Mouse (Mus musculus) E14TG2a.4 (cell line): ENCODE measurements around the gene S100z.

Experiments used
- H3K27me3 ChIP-seq: 2 replicates; pipeline ENCODE4 v1.6.1; 2014; ENCODE audit warnings: low read length, control low read depth; ENCODE audit not compliant: insufficient read depth
- H3K36me3 ChIP-seq: 2 replicates; pipeline ENCODE4 v1.6.1; 2014; ENCODE audit warnings: low read length, control low read depth; ENCODE audit not compliant: insufficient read depth
- H3K4me1 ChIP-seq: replicated peaks from 2 replicates; pipeline ENCODE4 v1.6.1; 2014; ENCODE audit warnings: low read depth, low read length, control low read depth
- H3K4me3 ChIP-seq: replicated peaks from 2 replicates; pipeline ENCODE4 v1.5.1; 2014; ENCODE audit warnings: mild to moderate bottlenecking, low read length
- H3K9me3 ChIP-seq: 2 replicates; pipeline ENCODE4 v1.6.1; 2014; ENCODE audit warnings: low read length, control low read depth
- CTCF ChIP-seq: conservative IDR thresholded peaks from 2 replicates; pipeline ENCODE4 v1.5.1; 2014; ENCODE audit warnings: low read length
- NANOG ChIP-seq: IDR thresholded peaks from 2 replicates; pipeline ENCODE4 v1.6.1; 2014; ENCODE audit warnings: borderline replicate concordance, low read length, mixed read lengths
- POU5F1 ChIP-seq: IDR thresholded peaks from 2 replicates; pipeline ENCODE4 v1.6.1; 2014; ENCODE audit warnings: low read length, borderline replicate concordance

Gene S100z

DNA sequence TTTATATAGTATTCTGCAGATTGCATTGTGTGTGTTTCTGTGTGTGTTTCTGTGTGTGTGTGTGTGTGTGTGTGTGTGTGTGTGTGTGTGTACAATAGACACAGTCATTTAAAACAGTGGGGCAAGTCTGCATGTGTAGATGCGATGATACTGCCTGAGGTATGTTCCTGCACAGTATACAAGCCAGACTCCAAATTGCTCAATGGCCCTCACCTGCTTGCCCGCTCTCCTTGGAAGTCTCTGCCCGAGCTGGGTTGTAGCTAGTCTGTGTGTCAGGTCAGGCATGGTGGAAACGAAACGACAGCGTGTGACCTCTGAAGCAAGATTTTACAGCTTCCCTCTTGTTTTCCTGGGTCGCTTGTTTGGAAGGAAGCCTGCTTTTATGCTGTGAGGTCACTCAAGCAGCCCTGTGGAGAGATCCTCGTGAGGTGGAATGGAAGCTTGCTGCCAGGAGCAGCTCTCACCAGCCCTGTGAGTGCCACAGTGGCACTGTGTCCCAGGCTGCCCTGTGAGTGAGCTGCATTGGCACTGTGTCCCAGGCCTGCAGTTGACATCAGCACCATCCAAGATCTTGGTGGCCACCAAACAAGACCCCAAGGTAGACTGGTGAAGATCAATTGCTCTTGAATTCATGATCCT is 24.9 kb upstream of the S100z start:
- H3K4me3 ChIP-seq = no peak overlapping the region

GRCm38 (mm10) chr13:95496601-95497000 is 18.1 kb upstream of the S100z start:
- H3K27me3 ChIP-seq = peaks cover 3% of the 10 kb centered on the region; the same call in 1 of the 2 replicates
- TF ChIP-seq POU5F1 (no peak), NANOG (no peak), CTCF (no peak)
- H3K9me3 ChIP-seq = no peaks in the 10 kb centered on the region

More for the DNA sequence above, 24.9 kb upstream of the S100z start:
- Histone ChIP-seq H3K27me3 (0 out of 2 replicates have a peak, but pooled peaks cover under 1% of the 10 kb centered on the region), H3K36me3 (no peaks in the 10 kb centered on the region), H3K4me1 (peaks cover 17% of the 10 kb centered on the region), H3K9me3 (no peaks in the 10 kb centered on the region)
- TF ChIP-seq POU5F1 (no peak), NANOG (no peak), CTCF (no peak)

DNA sequence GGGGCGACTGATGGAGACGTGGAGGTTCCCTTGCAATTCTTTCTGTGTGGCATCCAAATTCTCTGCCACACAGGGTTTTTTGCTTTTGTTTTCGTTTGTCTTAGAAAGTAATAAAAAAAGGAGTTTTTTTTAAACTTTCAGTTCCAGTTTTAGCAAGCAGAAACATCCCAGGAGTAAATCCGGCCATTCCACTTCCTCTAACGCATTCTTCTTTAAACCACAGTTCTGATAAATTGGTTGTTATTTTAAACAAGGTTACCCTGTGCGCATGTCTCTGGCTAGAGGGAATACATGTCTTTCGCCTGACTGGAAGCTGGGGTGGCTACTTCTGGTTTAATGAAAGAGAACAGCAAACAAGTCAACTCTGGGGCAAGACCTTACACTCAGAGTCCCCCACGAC is 16.3 kb upstream of the S100z start:
- no peak overlapping the region for H3K4me3 ChIP-seq
- H3K27me3 ChIP-seq = peaks cover 3% of the 10 kb centered on the region; the same call in 1 of the 2 replicates
- no peaks in the 10 kb centered on the region for H3K4me1 ChIP-seq
- no peaks in the 10 kb centered on the region for H3K36me3 ChIP-seq
- TF ChIP-seq CTCF (no peak), POU5F1 (no peak), NANOG (no peak)
- H3K9me3 ChIP-seq = no peaks in the 10 kb centered on the region

More at GRCm38 (mm10) chr13:95496601-95497000, 18.1 kb upstream of the S100z start:
- Histone ChIP-seq H3K4me1 (no peaks in the 10 kb centered on the region), H3K4me3 (no peak overlapping the region), H3K36me3 (no peaks in the 10 kb centered on the region)

DNA sequence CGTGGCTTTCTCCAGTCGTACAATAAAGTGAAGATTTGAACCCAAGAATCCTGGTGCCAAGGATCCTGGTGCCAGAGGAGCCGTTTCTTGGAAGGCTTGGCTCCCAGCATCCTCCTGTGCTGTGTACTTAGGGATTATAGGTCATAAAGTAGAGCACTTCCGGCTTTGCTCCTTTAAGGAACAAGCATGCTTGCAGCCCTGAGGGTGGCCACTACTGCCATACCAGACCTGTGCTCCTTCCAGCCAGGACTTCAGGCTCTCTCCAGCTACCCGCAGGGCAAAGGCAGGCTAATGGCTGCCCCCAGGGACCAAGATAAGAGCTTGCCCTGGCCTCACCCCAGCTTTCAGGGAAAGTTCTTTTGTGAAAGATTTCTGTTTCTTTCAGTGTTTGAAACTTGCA is 14.8 kb upstream of the S100z start:
- H3K9me3 ChIP-seq = no peaks in the 10 kb centered on the region
- H3K27me3 ChIP-seq = peaks cover 2% of the 10 kb centered on the region; the same call in 1 of the 2 replicates
- H3K4me1 ChIP-seq = no peaks in the 10 kb centered on the region
- no peak overlapping the region for H3K4me3 ChIP-seq
- H3K36me3 ChIP-seq = no peaks in the 10 kb centered on the region
- TF ChIP-seq NANOG = no peak
- no peak for TF ChIP-seq POU5F1
- no peak for TF ChIP-seq CTCF

GRCm38 (mm10) chr13:95491327-95491726 is 12.8 kb upstream of the S100z start:
- peaks cover 4% of the 10 kb centered on the region for H3K27me3 ChIP-seq
- no peaks in the 10 kb centered on the region for H3K9me3 ChIP-seq
- TF ChIP-seq CTCF (no peak), NANOG (no peak)
- no peak overlapping the region for H3K4me3 ChIP-seq
- no peaks in the 10 kb centered on the region for H3K4me1 ChIP-seq
- no peaks in the 10 kb centered on the region for H3K36me3 ChIP-seq

GRCm38 (mm10) chr13:95484664-95485063 is 6.1 kb upstream of the S100z start:
- TF ChIP-seq CTCF (no peak), NANOG (no peak), POU5F1 (no peak)
- no peaks in the 10 kb centered on the region for H3K9me3 ChIP-seq
- H3K4me1 ChIP-seq = no peaks in the 10 kb centered on the region
- peaks cover 4% of the 10 kb centered on the region for H3K27me3 ChIP-seq
- H3K36me3 ChIP-seq = no peaks in the 10 kb centered on the region
- no peak overlapping the region for H3K4me3 ChIP-seq

- Histone ChIP-seq H3K27me3 (no peaks in the 10 kb centered on the region; the same call in 1 of the 2 replicates), H3K4me1 (no peaks in the 10 kb centered on the region), H3K36me3 (no peaks in the 10 kb centered on the region), H3K9me3 (no peaks in the 10 kb centered on the region), H3K4me3 (no peak overlapping the region)
- TF ChIP-seq NANOG (no peak), CTCF (peak; percentile 62)
Measured at GRCm38 (mm10) chr13:95481428-95481827, 2.9 kb upstream of the S100z start.

DNA sequence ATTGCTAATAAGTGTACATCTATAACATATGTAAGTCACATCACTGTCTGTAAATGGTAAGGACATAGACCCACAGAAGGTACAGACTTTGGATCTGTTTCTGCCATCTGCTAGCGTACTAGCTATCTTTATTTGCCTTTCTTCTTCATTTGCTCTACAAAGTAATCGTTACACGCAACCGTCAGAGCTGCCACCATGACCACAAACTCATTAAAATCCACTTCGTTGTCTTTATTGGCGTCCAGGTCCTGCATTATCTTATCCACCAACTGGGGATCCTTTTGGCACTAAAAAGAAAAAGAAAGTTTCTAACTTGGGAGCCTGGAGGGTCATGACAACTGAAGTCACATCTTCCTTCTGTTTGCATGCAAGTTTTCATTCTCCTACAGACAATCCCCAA is 1.3 kb downstream of the S100z start:
- H3K27me3 ChIP-seq = no peaks in the 10 kb centered on the region; the same call in 1 of the 2 replicates
- H3K9me3 ChIP-seq = no peaks in the 10 kb centered on the region
- no peak for TF ChIP-seq NANOG
- no peak for TF ChIP-seq POU5F1
- TF ChIP-seq CTCF = no peak
- H3K36me3 ChIP-seq = no peaks in the 10 kb centered on the region
- no peak overlapping the region for H3K4me3 ChIP-seq
- H3K4me1 ChIP-seq = no peaks in the 10 kb centered on the region

GRCm38 (mm10) chr13:95475124-95475523 is 3.4 kb downstream of the S100z start:
- Histone ChIP-seq H3K36me3 (no peaks in the 10 kb centered on the region), H3K27me3 (no peaks in the 10 kb centered on the region; the same call in 1 of the 2 replicates), H3K9me3 (no peaks in the 10 kb centered on the region), H3K4me1 (no peaks in the 10 kb centered on the region), H3K4me3 (no peak overlapping the region)
- no peak for TF ChIP-seq NANOG
- TF ChIP-seq CTCF = no peak
- TF ChIP-seq POU5F1 = no peak
